Mouse (Mus musculus) ovary, adult 18-20 months (tissue): ENCODE measurements at regions not wholly inside any gene's neighbourhood (a gene's known extent, or its start where the extent isn't known, plus 50 kb on each side); places are given as distances from the start of the nearest gene placed in this dataset.

Experiments used
- DNase-seq: peaks from one replicate; pipeline ENCODE4 v3.0.0; 2022; ENCODE audit warnings: low spot score, mixed read lengths

- no peak for DNase-seq
These were observed 160.4 kb downstream of the Fzd1 start for GRCm38 (mm10) chr5:4597471-4597870.

- DNase-seq: peak; percentile 12
These were observed 162.8 kb downstream of the Fzd1 start for GRCm38 (mm10) chr5:4595010-4595409.

- no peak for DNase-seq
These were observed 163.3 kb downstream of the Fzd1 start for GRCm38 (mm10) chr5:4594562-4594961.

GRCm38 (mm10) chr5:4593638-4594381, 164.0 kb downstream of the Fzd1 start:
- DNase-seq: no peak

GRCm38 (mm10) chr5:4591721-4592120, 166.1 kb downstream of the Fzd1 start:
- no peak for DNase-seq

GRCm38 (mm10) chr5:4582702-4583475, 174.9 kb downstream of the Fzd1 start:
- DNase-seq: no peak

GRCm38 (mm10) chr5:4580185-4580839, 177.5 kb downstream of the Fzd1 start:
- DNase-seq: no peak

- no peak for DNase-seq
These were observed 179.0 kb downstream of the Fzd1 start for GRCm38 (mm10) chr5:4578856-4579255.

GRCm38 (mm10) chr5:4577179-4577578, 180.7 kb downstream of the Fzd1 start:
- DNase-seq: no peak

GRCm38 (mm10) chr5:4563862-4564261, 194.0 kb downstream of the Fzd1 start:
- no peak for DNase-seq

GRCm38 (mm10) chr5:4561661-4562060, 196.2 kb downstream of the Fzd1 start:
- DNase-seq: no peak

- no peak for DNase-seq
These were observed 196.7 kb downstream of the Fzd1 start for GRCm38 (mm10) chr5:4561139-4561470.

GRCm38 (mm10) chr5:4560370-4561138, 197.3 kb downstream of the Fzd1 start:
- no peak for DNase-seq

GRCm38 (mm10) chr5:4554972-4555371, 202.9 kb downstream of the Fzd1 start:
- DNase-seq: no peak

- DNase-seq: no peak
These were observed 219.3 kb downstream of the Fzd1 start for GRCm38 (mm10) chr5:4538572-4538971.

GRCm38 (mm10) chr5:4536790-4537189, 221.0 kb downstream of the Fzd1 start:
- no peak for DNase-seq

- DNase-seq: no peak
These were observed 221.9 kb downstream of the Fzd1 start for GRCm38 (mm10) chr5:4535951-4536350.

GRCm38 (mm10) chr5:4534512-4534911, 223.3 kb downstream of the Fzd1 start:
- DNase-seq: no peak

- no peak for DNase-seq
These were observed 227.4 kb downstream of the Fzd1 start for GRCm38 (mm10) chr5:4530236-4531067.

- DNase-seq: no peak
These were observed 231.6 kb downstream of the Fzd1 start for GRCm38 (mm10) chr5:4526042-4526815.

- no peak for DNase-seq
These were observed 257.2 kb downstream of the Fzd1 start for GRCm38 (mm10) chr5:4500599-4500998.
